Mouse (Mus musculus) E14TG2a.4 (cell line): ENCODE data around the gene Zfp341.

Source experiments
- CTCF ChIP-seq: conservative IDR thresholded peaks from 2 replicates; pipeline ENCODE4 v1.5.1; 2014; ENCODE audit warnings: low read length
- NANOG ChIP-seq: IDR thresholded peaks from 2 replicates; pipeline ENCODE4 v1.6.1; 2014; ENCODE audit warnings: borderline replicate concordance, low read length, mixed read lengths
- POU5F1 ChIP-seq: IDR thresholded peaks from 2 replicates; pipeline ENCODE4 v1.6.1; 2014; ENCODE audit warnings: low read length, borderline replicate concordance

- TF ChIP-seq CTCF (no peak), POU5F1 (no peak), NANOG (no peak)
These were observed 47.5 kb upstream of the Zfp341 start for GRCm38 (mm10) chr2:154565562-154565961.
